Mouse (Mus musculus) heart, embryonic 13.5 days (tissue): ENCODE measurements around the gene Shtn1. TPM values are rescaled to one million over a fixed set of nuclear protein-coding genes. Genes with fewer than 3 reads are reported as not detected.

Source experiments
- ATAC-seq: fragments of 200-750 bp; cut with Nextera tagmentation; 2 replicates; pipeline ENCODE4 v1.8.0; 2017; ENCODE audit warnings: moderate TSS enrichment; ENCODE audit not compliant: insufficient number of reproducible peaks, low FRiP score, low TSS enrichment; ENCODE audit errors: extremely low read depth
- H3K27ac ChIP-seq: fragments of 300-500 bp; sonication (generic); replicated peaks from 2 replicates; pipeline ENCODE4 v1.5.1; 2015; ENCODE audit warnings: moderate library complexity, mild to moderate bottlenecking, inconsistent platforms
- H3K27me3 ChIP-seq: fragments of 300-500 bp; sonication (generic); replicated peaks from 2 replicates; pipeline ENCODE4 v1.6.1; 2015; ENCODE audit warnings: mild to moderate bottlenecking, inconsistent platforms
- H3K36me3 ChIP-seq: fragments of 300-500 bp; sonication (generic); 2 replicates; pipeline ENCODE4 v1.6.1; 2015; ENCODE audit warnings: mild to moderate bottlenecking, inconsistent platforms
- H3K4me1 ChIP-seq: fragments of 300-500 bp; sonication (generic); 2 replicates; pipeline ENCODE4 v1.6.1; 2015; ENCODE audit warnings: inconsistent platforms
- H3K4me2 ChIP-seq: fragments of 300-500 bp; sonication (generic); 2 replicates; pipeline ENCODE4 v1.6.1; 2015; ENCODE audit warnings: inconsistent platforms, mild to moderate bottlenecking, moderate library complexity
- H3K4me3 ChIP-seq: fragments of 300-500 bp; sonication (generic); 2 replicates; pipeline ENCODE4 v1.5.1; 2015; ENCODE audit warnings: moderate library complexity, mild to moderate bottlenecking, inconsistent platforms
- H3K9ac ChIP-seq: fragments of 300-500 bp; sonication (generic); 2 replicates; pipeline ENCODE4 v1.6.1; 2015; ENCODE audit warnings: inconsistent platforms, mild to moderate bottlenecking, moderate library complexity
- H3K9me3 ChIP-seq: fragments of 300-500 bp; sonication (generic); 2 replicates; pipeline ENCODE4 v1.6.1; 2016; ENCODE audit warnings: inconsistent platforms
- WGBS: fragments of 180-500 bp; shearing (Covaris S2); methylation state at CpG from one replicate; pipeline ENCODE4 v1.1.7; 2015; ENCODE audit warnings: mixed read lengths; 5-methylcytosine and 5-hydroxymethylcytosine counted together
- polyA plus RNA-seq: library from polyadenylated mRNA; unstranded; fragments of >200 nt; fragmentation: Nextera tagmentation; extraction: Ambion mirVana; gene quantifications from 2 replicates; pipeline ENCODE4 v1.2.1, GENCODE M21; 2015

Shtn1 gene
- polyA plus RNA-seq, 1 experiment from 2014 or later, result 0.95 TPM

- Histone ChIP-seq H3K27ac (no peak overlapping the region), H3K9me3 (no peaks in the 10 kb centered on the region), H3K36me3 (no peaks in the 10 kb centered on the region), H3K4me3 (no peak overlapping the region), H3K4me1 (no peaks in the 10 kb centered on the region), H3K4me2 (peak overlapping the region; percentile 20; the same call in 1 of the 2 replicates), H3K9ac (no peak overlapping the region), H3K27me3 (peaks cover 58% of the 10 kb centered on the region)
- WGBS, result 41% methylated on average over 15 of the region's 15 CpGs
- no peak for ATAC-seq
Observed at GRCm38 (mm10) chr19:58968731-58969506, 107.0 kb downstream of the Shtn1 start.

GRCm38 (mm10) chr19:58963011-58963410, 112.9 kb downstream of the Shtn1 start:
- Histone ChIP-seq H3K27me3 (peaks cover 33% of the 10 kb centered on the region), H3K27ac (no peak overlapping the region), H3K4me3 (no peak overlapping the region), H3K4me2 (no peak overlapping the region), H3K36me3 (no peaks in the 10 kb centered on the region), H3K9ac (no peak overlapping the region), H3K9me3 (no peaks in the 10 kb centered on the region), H3K4me1 (no peaks in the 10 kb centered on the region)
- 77% methylated on average over 8 of the region's 8 CpGs for WGBS
- no peak for ATAC-seq

GRCm38 (mm10) chr19:58954779-58955178, 121.1 kb downstream of the Shtn1 start:
- Histone ChIP-seq H3K4me2 (no peak overlapping the region), H3K4me1 (peaks cover 4% of the 10 kb centered on the region; the same call in 1 of the 2 replicates), H3K9me3 (no peaks in the 10 kb centered on the region), H3K27ac (no peak overlapping the region), H3K4me3 (no peak overlapping the region), H3K27me3 (peaks cover 46% of the 10 kb centered on the region), H3K36me3 (no peaks in the 10 kb centered on the region), H3K9ac (no peak overlapping the region)
- ATAC-seq, result no peak
- 83% methylated on average over 8 of the region's 8 CpGs for WGBS

- WGBS, result 56% methylated on average over 12 of the region's 13 CpGs
Observed at GRCm38 (mm10) chr19:58952236-58952635, 123.7 kb downstream of the Shtn1 start.

GRCm38 (mm10) chr19:58951521-58951920, 124.4 kb downstream of the Shtn1 start:
- H3K36me3 ChIP-seq, result no peaks in the 10 kb centered on the region
- peaks cover 61% of the 10 kb centered on the region for H3K27me3 ChIP-seq
- H3K27ac ChIP-seq, result no peak overlapping the region
- no peaks in the 10 kb centered on the region for H3K9me3 ChIP-seq
- no peak overlapping the region for H3K4me3 ChIP-seq
- peaks cover 4% of the 10 kb centered on the region; the same call in 1 of the 2 replicates for H3K4me1 ChIP-seq
- no peak overlapping the region for H3K9ac ChIP-seq
- 82% methylated on average over 3 of the region's 3 CpGs for WGBS
- no peak for ATAC-seq
- H3K4me2 ChIP-seq, result no peak overlapping the region

More at GRCm38 (mm10) chr19:58952236-58952635, 123.7 kb downstream of the Shtn1 start:
- H3K9me3 ChIP-seq, result no peaks in the 10 kb centered on the region
- H3K27ac ChIP-seq, result no peak overlapping the region
- no peaks in the 10 kb centered on the region for H3K36me3 ChIP-seq
- H3K4me3 ChIP-seq, result no peak overlapping the region
- no peak for ATAC-seq
- H3K4me1 ChIP-seq, result peaks cover 4% of the 10 kb centered on the region; the same call in 1 of the 2 replicates
- no peak overlapping the region for H3K9ac ChIP-seq
- no peak overlapping the region for H3K4me2 ChIP-seq
- peaks cover 54% of the 10 kb centered on the region for H3K27me3 ChIP-seq

- H3K27me3 ChIP-seq, result peaks cover 38% of the 10 kb centered on the region
- WGBS, result 55% methylated on average over 7 of the region's 7 CpGs
- no peak overlapping the region for H3K4me3 ChIP-seq
- no peak overlapping the region for H3K9ac ChIP-seq
- no peak for ATAC-seq
- no peak overlapping the region for H3K4me2 ChIP-seq
- no peaks in the 10 kb centered on the region for H3K36me3 ChIP-seq
- H3K4me1 ChIP-seq, result peaks cover 13% of the 10 kb centered on the region
- no peaks in the 10 kb centered on the region for H3K9me3 ChIP-seq
- no peak overlapping the region for H3K27ac ChIP-seq
Observed at GRCm38 (mm10) chr19:58945959-58946358, 129.9 kb downstream of the Shtn1 start.

- Histone ChIP-seq H3K4me1 (peaks cover 13% of the 10 kb centered on the region), H3K36me3 (no peaks in the 10 kb centered on the region), H3K9ac (peak within 1 kb of the TSS; percentile 81), H3K9me3 (no peaks in the 10 kb centered on the region), H3K27me3 (peaks cover 21% of the 10 kb centered on the region; the same call in 1 of the 2 replicates), H3K4me3 (peak within 1 kb of the TSS; percentile 62), H3K27ac (peak within 1 kb of the TSS; percentile 71), H3K4me2 (peak within 1 kb of the TSS; percentile 97)
- under 1% methylated on average over 65 of the region's 65 CpGs for WGBS
- ATAC-seq, result peak; percentile 88
Observed at GRCm38 (mm10) chr19:58942841-58943828, 132.8 kb downstream of the Shtn1 start, which contains the start of the genes Eno4 and Hspa12a. Eno4 (plus strand) TSS chr19:58943425. Hspa12a (minus strand) TSS chr19:58943654.

- H3K27me3 ChIP-seq, result peaks cover 72% of the 10 kb centered on the region
- no peak overlapping the region for H3K9ac ChIP-seq
- no peaks in the 10 kb centered on the region for H3K9me3 ChIP-seq
- no peak overlapping the region for H3K4me2 ChIP-seq
- WGBS, result 27% methylated on average over 4 of the region's 4 CpGs
- no peak overlapping the region for H3K27ac ChIP-seq
- no peak overlapping the region for H3K4me3 ChIP-seq
- no peak for ATAC-seq
- no peaks in the 10 kb centered on the region for H3K4me1 ChIP-seq
- no peaks in the 10 kb centered on the region for H3K36me3 ChIP-seq
Observed at GRCm38 (mm10) chr19:58933062-58933461, 142.8 kb downstream of the Shtn1 start.

GRCm38 (mm10) chr19:58931081-58931800, 144.7 kb downstream of the Shtn1 start:
- peaks cover 64% of the 10 kb centered on the region for H3K27me3 ChIP-seq
- 37% methylated on average over 16 of the region's 16 CpGs for WGBS
- H3K9ac ChIP-seq, result no peak overlapping the region
- H3K4me3 ChIP-seq, result no peak overlapping the region
- no peak overlapping the region for H3K4me2 ChIP-seq
- ATAC-seq, result no peak
- no peaks in the 10 kb centered on the region for H3K4me1 ChIP-seq
- no peaks in the 10 kb centered on the region for H3K9me3 ChIP-seq
- H3K27ac ChIP-seq, result no peak overlapping the region
- H3K36me3 ChIP-seq, result no peaks in the 10 kb centered on the region
